Mouse (Mus musculus): ENCODE results near the gene Cep41.

Cep41 gene

GRCm38 (mm10) chr6:30621986-30622389 is 71.6 kb downstream of the Cep41 start:
- DNase-seq: no peak

GRCm38 (mm10) chr6:30620994-30621393 is 72.6 kb downstream of the Cep41 start:
- no peak for DNase-seq

GRCm38 (mm10) chr6:30620591-30620990 is 73.0 kb downstream of the Cep41 start:
- no peak for DNase-seq

GRCm38 (mm10) chr6:30619606-30620005 is 73.9 kb downstream of the Cep41 start:
- no peak for DNase-seq

- no peak for DNase-seq
These were observed 74.8 kb downstream of the Cep41 start for GRCm38 (mm10) chr6:30618735-30619134.

GRCm38 (mm10) chr6:30617959-30618590 is 75.5 kb downstream of the Cep41 start:
- peak in 1 of 2 experiments; percentile 41 for DNase-seq

GRCm38 (mm10) chr6:30617020-30617958 is 76.3 kb downstream of the Cep41 start:
- peak; percentile 65 to 73 for DNase-seq

- no peak for DNase-seq
These were observed 77.0 kb downstream of the Cep41 start for GRCm38 (mm10) chr6:30616491-30616941.

GRCm38 (mm10) chr6:30615741-30616140 is 77.8 kb downstream of the Cep41 start:
- DNase-seq: no peak

GRCm38 (mm10) chr6:30614251-30614650 is 79.3 kb downstream of the Cep41 start:
- no peak for DNase-seq

GRCm38 (mm10) chr6:30611212-30611611 is 82.3 kb downstream of the Cep41 start:
- no peak for DNase-seq

- no peak for DNase-seq
These were observed 82.8 kb downstream of the Cep41 start, which contains the start of gene Cpa5 for GRCm38 (mm10) chr6:30610710-30611109. Gene Cpa5 (plus strand): TSS chr6:30611010.

- DNase-seq: no peak
These were observed 87.9 kb downstream of the Cep41 start for GRCm38 (mm10) chr6:30605672-30606071.

- DNase-seq: no peak
These were observed 88.4 kb downstream of the Cep41 start for GRCm38 (mm10) chr6:30605111-30605510.

- no peak for DNase-seq
These were observed 89.1 kb downstream of the Cep41 start for GRCm38 (mm10) chr6:30604342-30604867.
